Mouse (Mus musculus): ENCODE measurements around the gene Ints3. TPM values are rescaled to one million over a fixed set of nuclear protein-coding genes. Genes with fewer than 3 reads are reported as not detected.

Gene Ints3
- polyA plus RNA-seq, 1 experiment from 2014 or later = 35.0 TPM

DNA sequence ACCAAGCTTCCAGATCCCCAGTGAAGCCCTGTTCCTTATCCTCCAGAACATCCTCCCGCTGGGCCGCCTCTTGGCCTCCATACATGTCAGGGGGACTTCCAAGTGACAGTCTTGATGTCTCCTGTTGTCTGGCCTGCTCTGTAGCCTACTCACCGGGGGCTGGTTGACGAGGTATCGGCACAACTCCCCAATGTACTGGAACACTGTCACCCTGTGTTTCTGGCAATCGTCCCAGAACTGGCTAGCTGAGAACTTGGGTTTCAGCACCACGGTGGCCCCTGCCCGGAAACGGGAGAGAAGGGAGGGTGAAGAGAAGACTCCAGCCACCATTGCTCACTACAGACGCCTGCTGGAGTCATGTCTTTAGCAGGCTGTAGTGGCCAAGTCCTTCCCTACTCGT, 45.9 kb downstream of the Ints3 start:
- Histone ChIP-seq H3K4me1 (replicated peaks) (peaks cover 36% of the 10 kb centered on the region), H3K36me3 (peaks cover 22% of the 10 kb centered on the region), H3K27me3 (no peaks in the 10 kb centered on the region), H3K9ac (peak overlapping the region; percentile 82), H3K27ac (replicated peaks) (0 out of 2 replicates have a peak overlapping the region, but pooled peaks have one; percentile 40), H3K9me3 (no peaks in the 10 kb centered on the region), H3K4me3 (peak overlapping the region; percentile 58), H3K4me2 (peak overlapping the region; percentile 73)
- WGBS = 41% methylated on average over 11 of the region's 11 CpGs
- no peak for ATAC-seq (ENCODE audit: low FRiP score, low read depth)

DNA sequence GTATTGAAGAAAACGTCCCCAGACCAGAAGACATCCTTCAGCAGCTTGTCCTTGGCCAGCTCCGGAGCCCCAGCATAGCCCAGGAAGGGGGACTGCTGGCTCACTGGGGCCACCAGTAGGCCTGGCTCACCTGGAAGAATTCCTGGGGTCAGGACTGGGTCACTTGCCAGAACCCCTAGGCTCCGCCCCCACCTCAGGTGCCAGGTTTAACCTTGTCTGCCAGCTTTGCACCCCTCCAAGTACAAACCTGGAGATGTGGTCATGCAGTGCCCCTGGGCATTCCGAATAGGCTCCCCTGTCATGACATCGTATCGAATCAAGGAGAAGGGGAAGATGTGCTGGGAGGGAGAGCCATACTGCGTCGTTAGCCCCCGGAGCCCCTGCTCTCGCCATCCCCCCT, 46.6 kb downstream of the Ints3 start:
- no peak for ATAC-seq (ENCODE audit: low FRiP score, low read depth)
- H3K27ac ChIP-seq (replicated peaks) = no peak overlapping the region
- no peaks in the 10 kb centered on the region for H3K27me3 ChIP-seq
- H3K4me3 ChIP-seq = peak overlapping the region; percentile 58; the same call in 1 of the 2 replicates
- H3K4me1 ChIP-seq (replicated peaks) = peaks cover 36% of the 10 kb centered on the region
- H3K9me3 ChIP-seq = no peaks in the 10 kb centered on the region
- H3K36me3 ChIP-seq = peaks cover 15% of the 10 kb centered on the region
- no peak overlapping the region for H3K9ac ChIP-seq
- peak overlapping the region; percentile 73 for H3K4me2 ChIP-seq
- 97% methylated on average over 10 of the region's 10 CpGs for WGBS

DNA sequence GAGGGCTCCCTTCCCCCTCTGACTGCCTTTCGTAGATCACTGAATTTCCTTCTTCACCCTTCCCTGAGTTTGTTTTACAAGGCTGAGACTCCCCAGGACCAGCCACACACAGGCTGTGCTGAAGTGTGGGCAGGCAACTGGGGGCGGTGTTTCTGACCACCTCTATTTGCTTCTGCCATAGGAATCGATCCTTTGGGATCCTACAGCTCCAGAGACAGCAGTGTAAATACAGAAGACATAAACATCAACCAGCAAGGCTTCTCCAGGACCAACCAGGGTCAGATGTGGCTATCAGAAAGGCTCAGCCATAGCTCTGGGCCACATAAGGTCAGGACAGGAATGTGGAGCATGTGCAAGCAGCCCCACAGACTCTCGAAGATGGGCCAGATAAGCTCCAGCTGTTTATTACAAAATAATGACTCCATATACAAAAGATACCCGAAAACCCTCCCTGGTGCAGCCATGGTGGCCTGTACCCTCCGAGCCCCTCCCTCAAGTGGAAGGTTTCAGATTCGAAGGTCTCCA, 48.5 kb downstream of the Ints3 start:
- no peak overlapping the region for H3K4me3 ChIP-seq
- no peak overlapping the region for H3K4me2 ChIP-seq
- no peak for ATAC-seq (ENCODE audit: low FRiP score, low read depth)
- no peak overlapping the region for H3K9ac ChIP-seq
- H3K4me1 ChIP-seq (replicated peaks) = peaks cover 26% of the 10 kb centered on the region
- WGBS = 82% methylated on average over 7 of the region's 7 CpGs
- no peaks in the 10 kb centered on the region for H3K27me3 ChIP-seq
- H3K27ac ChIP-seq (replicated peaks) = no peak overlapping the region
- H3K36me3 ChIP-seq = peaks cover 10% of the 10 kb centered on the region
- no peaks in the 10 kb centered on the region for H3K9me3 ChIP-seq

DNA sequence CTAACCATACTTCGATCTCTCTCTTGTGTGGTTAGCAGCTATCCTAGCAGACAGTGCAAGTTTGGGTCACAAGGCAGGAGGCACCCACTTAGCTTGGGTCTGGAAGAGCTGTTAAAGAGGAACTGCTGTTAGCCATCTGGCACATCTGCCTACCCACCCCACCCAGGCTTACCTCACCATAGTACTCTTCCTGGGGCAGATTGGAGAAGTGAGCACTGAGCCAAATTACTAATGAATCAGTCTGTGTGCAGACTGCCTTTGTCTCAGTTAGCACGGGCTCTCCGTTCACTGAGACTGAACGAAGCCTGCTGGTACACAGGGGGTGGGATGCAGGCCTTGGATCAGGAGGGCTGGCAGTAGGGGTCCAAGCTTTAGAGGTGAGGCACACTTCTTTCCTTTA, 49.7 kb downstream of the Ints3 start:
- H3K4me1 ChIP-seq (replicated peaks) = peaks cover 21% of the 10 kb centered on the region
- no peak for ATAC-seq (ENCODE audit: low FRiP score, low read depth)
- no peak overlapping the region for H3K27ac ChIP-seq (replicated peaks)
- H3K9me3 ChIP-seq = no peaks in the 10 kb centered on the region
- no peak overlapping the region for H3K9ac ChIP-seq
- WGBS = 55% methylated on average over 4 of the region's 4 CpGs
- H3K4me2 ChIP-seq = no peak overlapping the region
- H3K4me3 ChIP-seq = no peak overlapping the region
- H3K27me3 ChIP-seq = no peaks in the 10 kb centered on the region
- H3K36me3 ChIP-seq = peaks cover 10% of the 10 kb centered on the region

DNA sequence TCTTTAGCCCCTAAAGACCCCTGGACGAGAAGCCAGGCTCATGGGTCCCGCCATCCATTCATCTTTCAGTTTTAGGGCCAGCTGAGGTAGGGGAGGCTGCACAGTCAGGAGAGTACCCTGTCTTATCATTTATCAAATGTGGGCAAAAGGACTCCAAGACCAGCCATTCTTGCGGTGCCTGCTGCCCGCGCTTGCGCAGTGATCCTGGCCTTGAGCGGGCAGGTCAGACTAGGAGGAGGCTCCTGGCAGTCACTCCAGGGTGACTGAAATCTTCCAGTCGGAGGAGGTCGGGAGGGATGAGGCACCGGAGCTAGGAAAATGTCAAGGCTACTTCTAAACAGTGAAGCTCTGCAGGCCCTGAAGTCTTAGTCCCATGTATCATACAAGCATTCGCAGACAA, 51.7 kb downstream of the Ints3 start:
- peaks cover 2% of the 10 kb centered on the region for H3K4me1 ChIP-seq (replicated peaks)
- H3K4me3 ChIP-seq = no peak overlapping the region
- WGBS = 78% methylated on average over 11 of the region's 11 CpGs
- H3K9ac ChIP-seq = no peak overlapping the region
- no peaks in the 10 kb centered on the region for H3K9me3 ChIP-seq
- H3K27ac ChIP-seq (replicated peaks) = no peak overlapping the region
- no peak overlapping the region for H3K4me2 ChIP-seq
- no peak for ATAC-seq (ENCODE audit: low FRiP score, low read depth)
- peaks cover 10% of the 10 kb centered on the region for H3K36me3 ChIP-seq
- no peaks in the 10 kb centered on the region for H3K27me3 ChIP-seq

DNA sequence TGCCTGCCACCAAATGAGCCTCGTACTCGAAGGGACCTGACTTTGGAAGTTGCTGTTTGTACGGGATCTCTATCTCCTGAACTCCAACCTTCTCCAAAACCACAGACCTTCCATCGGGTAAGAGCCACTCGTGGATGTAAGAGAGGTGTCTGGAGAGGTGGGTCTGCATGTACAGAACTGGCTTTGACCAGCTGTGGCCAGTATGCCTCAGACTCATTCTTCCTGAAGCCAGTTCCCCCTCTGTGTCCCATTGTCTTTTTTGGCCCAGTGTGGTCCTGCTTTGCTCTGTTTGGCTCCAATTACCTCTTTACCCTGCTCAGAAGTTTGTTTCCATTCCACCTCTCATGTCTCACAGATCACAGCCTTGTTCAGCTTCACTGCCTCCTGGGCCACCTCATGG, 54.9 kb downstream of the Ints3 start:
- no peaks in the 10 kb centered on the region for H3K9me3 ChIP-seq
- no peak overlapping the region for H3K9ac ChIP-seq
- no peaks in the 10 kb centered on the region for H3K27me3 ChIP-seq
- H3K27ac ChIP-seq (replicated peaks) = no peak overlapping the region
- ATAC-seq (ENCODE audit: low FRiP score, low read depth) = no peak
- WGBS = 85% methylated on average over 5 of the region's 5 CpGs
- no peaks in the 10 kb centered on the region for H3K36me3 ChIP-seq
- no peak overlapping the region for H3K4me2 ChIP-seq
- 0 out of 2 replicates have a peak, but pooled peaks cover 6% of the 10 kb centered on the region for H3K4me1 ChIP-seq (replicated peaks)
- no peak overlapping the region for H3K4me3 ChIP-seq

DNA sequence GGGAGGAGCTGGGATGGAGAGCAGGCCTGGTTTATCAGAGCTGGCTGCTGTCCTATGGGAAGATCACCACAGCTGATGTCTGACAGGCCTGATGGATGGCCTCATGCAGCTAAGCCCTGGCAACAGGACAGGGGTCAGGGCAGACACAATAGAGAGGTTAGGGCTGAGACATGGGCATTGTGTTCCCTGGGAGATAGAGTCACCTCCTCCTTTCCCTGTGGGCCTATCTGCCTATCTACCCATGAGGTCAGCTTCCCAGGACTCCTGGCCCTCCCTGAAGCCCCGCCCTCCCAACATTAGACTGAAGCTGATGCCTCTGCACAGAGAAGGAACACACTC, 57.2 kb downstream of the Ints3 start:
- 18% methylated on average over 1 of the region's 1 CpGs for WGBS
- H3K36me3 ChIP-seq = no peaks in the 10 kb centered on the region
- no peak overlapping the region for H3K27ac ChIP-seq (replicated peaks)
- H3K4me2 ChIP-seq = no peak overlapping the region
- no peaks in the 10 kb centered on the region for H3K9me3 ChIP-seq
- no peak for ATAC-seq (ENCODE audit: low FRiP score, low read depth)
- no peak overlapping the region for H3K4me3 ChIP-seq
- 0 out of 2 replicates have a peak, but pooled peaks cover 6% of the 10 kb centered on the region for H3K4me1 ChIP-seq (replicated peaks)
- no peak overlapping the region for H3K9ac ChIP-seq
- H3K27me3 ChIP-seq = no peaks in the 10 kb centered on the region

DNA sequence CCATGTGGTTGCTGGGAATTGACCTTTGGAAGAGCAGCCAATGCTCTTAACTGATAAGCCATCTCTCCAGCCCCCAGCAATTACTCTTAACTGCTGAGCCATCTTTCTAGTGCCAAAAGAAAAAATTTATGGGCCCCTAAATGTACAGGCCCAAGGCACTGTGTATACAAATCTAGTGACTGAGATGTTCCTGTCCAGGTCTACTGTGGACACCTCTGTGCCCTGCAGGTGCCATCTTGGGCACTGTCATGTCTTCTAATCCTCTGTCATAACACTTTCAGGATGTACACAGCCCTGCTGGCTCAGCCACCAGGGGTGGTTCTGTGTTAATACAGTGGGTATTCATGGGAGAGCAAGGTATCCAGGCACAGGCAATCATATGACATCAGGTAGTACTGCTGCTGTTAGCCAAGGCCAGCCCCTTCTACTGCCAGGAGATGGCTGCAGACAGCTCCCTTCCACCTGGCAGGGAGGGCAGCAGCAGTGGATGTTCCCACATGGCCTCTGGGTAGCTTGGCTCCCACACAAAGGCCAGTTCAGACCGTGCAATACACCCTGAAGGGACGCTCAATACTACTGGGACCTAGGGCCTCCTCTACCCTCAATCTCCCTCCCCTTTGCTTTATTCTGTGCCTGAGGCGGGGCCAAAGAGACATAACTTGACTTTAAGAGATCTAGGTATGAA, 57.7 kb downstream of the Ints3 start:
- Histone ChIP-seq H3K4me1 (replicated peaks) (0 out of 2 replicates have a peak, but pooled peaks cover 6% of the 10 kb centered on the region), H3K27me3 (no peaks in the 10 kb centered on the region), H3K4me2 (no peak overlapping the region), H3K36me3 (no peaks in the 10 kb centered on the region), H3K9ac (no peak overlapping the region), H3K4me3 (no peak overlapping the region), H3K9me3 (no peaks in the 10 kb centered on the region), H3K27ac (replicated peaks) (no peak overlapping the region)
- WGBS = 20% methylated on average over 3 of the region's 3 CpGs
- ATAC-seq (ENCODE audit: low FRiP score, low read depth) = no peak

DNA sequence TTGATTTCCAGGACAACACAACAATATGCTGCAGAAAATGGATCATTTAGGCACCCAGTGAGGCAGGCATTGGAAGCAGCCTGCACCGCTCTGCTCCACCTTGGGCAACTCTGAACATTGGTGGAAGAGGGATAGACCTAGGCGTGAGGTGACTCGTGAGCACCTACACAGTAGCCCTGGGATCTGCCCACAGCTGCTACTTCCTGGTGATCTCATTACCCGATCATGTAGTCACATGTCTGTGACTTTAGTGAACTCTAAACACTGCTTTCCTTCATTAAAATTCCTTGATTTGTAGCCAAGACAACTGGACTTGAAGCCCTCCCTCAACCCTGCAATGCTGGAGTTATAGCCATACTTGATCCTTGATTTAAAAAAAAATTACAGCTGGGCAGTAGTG, 59.1 kb downstream of the Ints3 start:
- H3K27me3 ChIP-seq = no peaks in the 10 kb centered on the region
- H3K9me3 ChIP-seq = no peaks in the 10 kb centered on the region
- no peak overlapping the region for H3K4me2 ChIP-seq
- no peak for ATAC-seq (ENCODE audit: low FRiP score, low read depth)
- no peaks in the 10 kb centered on the region for H3K36me3 ChIP-seq
- H3K4me1 ChIP-seq (replicated peaks) = 0 out of 2 replicates have a peak, but pooled peaks cover 6% of the 10 kb centered on the region
- H3K9ac ChIP-seq = no peak overlapping the region
- 87% methylated on average over 4 of the region's 4 CpGs for WGBS
- no peak overlapping the region for H3K27ac ChIP-seq (replicated peaks)
- no peak overlapping the region for H3K4me3 ChIP-seq

DNA sequence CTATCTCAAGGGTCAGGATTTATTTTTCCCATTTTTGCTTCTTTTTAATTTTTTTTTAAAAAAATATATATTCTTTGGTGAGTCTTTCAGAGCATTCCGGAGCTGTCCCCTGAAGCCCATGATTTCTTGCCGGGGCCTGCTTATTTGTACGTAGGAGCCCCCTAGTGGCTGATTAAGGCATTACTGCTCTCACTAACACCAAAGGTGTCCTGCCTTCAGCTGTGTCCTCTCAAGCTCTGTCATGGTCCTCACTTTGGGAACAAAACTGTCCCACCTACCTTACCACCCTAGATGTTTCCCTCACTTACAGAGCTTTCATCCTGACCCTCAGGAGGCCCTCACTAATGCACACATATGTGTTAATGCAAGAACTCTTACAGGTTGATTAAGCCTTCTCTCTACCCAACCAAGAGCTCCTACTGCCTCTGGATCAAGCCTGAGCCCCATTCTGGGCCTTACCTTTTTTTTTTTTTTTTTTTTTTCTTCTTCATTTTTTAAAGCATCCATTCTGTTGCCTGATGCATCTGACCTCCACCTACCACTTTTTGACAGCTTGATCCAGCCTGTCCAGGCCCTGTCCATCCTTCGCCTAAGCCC, 59.9 kb downstream of the Ints3 start:
- Histone ChIP-seq H3K4me1 (replicated peaks) (0 out of 2 replicates have a peak, but pooled peaks cover 6% of the 10 kb centered on the region), H3K4me3 (no peak overlapping the region), H3K4me2 (no peak overlapping the region), H3K9ac (no peak overlapping the region), H3K27ac (replicated peaks) (no peak overlapping the region), H3K36me3 (no peaks in the 10 kb centered on the region), H3K9me3 (no peaks in the 10 kb centered on the region), H3K27me3 (no peaks in the 10 kb centered on the region)
- ATAC-seq (ENCODE audit: low FRiP score, low read depth) = peak; percentile 81
- WGBS = 26% methylated on average over 4 of the region's 4 CpGs

DNA sequence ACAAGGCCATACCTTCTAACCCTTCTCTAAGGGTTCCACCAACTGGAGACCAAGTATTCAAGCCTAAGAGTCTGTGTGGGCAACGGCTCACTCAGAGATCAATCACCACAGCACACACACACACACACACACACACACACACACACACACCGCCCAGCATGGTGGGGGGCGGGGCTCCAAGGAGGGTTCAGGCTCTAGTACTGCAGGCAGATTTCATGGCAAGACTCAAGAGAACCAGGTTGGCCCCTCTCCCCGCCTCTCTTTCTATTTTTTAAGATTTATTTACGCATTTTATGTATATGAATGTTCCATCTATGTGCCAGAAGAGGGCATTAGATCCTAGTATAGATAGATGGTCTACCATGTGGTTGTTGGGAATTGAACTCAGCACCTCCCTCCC, 60.6 kb downstream of the Ints3 start:
- H3K27me3 ChIP-seq = no peaks in the 10 kb centered on the region
- no peaks in the 10 kb centered on the region for H3K36me3 ChIP-seq
- no peak overlapping the region for H3K27ac ChIP-seq (replicated peaks)
- 0 out of 2 replicates have a peak, but pooled peaks cover 6% of the 10 kb centered on the region for H3K4me1 ChIP-seq (replicated peaks)
- no peaks in the 10 kb centered on the region for H3K9me3 ChIP-seq
- ATAC-seq (ENCODE audit: low FRiP score, low read depth) = peak; percentile 31; the same call in 1 of the 2 replicates
- WGBS = 60% methylated on average over 5 of the region's 5 CpGs
- H3K4me3 ChIP-seq = no peak overlapping the region
- no peak overlapping the region for H3K4me2 ChIP-seq
- no peak overlapping the region for H3K9ac ChIP-seq

DNA sequence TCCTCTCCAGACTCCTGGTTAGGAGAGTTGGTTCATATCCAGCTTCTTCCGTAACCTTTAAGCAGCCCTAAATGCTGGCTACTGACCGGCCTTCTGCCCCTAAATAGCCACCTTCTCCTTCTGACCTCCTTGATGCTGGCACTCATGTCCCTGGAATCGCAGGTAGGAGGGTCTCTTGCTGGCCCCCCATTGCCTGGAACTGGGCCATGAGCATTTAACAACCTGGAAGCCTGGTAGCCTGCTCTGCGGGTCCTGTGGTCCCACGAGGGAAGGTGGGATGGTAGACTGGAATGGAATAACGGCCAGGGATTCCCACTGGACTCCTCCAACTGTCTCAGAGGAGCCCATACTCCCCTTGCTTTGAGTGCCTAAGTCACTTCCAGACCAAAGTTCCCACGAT, 61.6 kb downstream of the Ints3 start:
- ATAC-seq (ENCODE audit: low FRiP score, low read depth) = no peak
- no peak overlapping the region for H3K9ac ChIP-seq

More for the DNA sequence above, 61.6 kb downstream of the Ints3 start:
- WGBS = 76% methylated on average over 7 of the region's 7 CpGs
- Histone ChIP-seq H3K4me1 (replicated peaks) (0 out of 2 replicates have a peak, but pooled peaks cover 6% of the 10 kb centered on the region), H3K27ac (replicated peaks) (no peak overlapping the region), H3K4me2 (no peak overlapping the region), H3K9me3 (no peaks in the 10 kb centered on the region), H3K27me3 (no peaks in the 10 kb centered on the region), H3K36me3 (no peaks in the 10 kb centered on the region), H3K4me3 (no peak overlapping the region)

Data from hindbrain, embryonic 15.5 days (tissue).